In the genomic region with DNA sequence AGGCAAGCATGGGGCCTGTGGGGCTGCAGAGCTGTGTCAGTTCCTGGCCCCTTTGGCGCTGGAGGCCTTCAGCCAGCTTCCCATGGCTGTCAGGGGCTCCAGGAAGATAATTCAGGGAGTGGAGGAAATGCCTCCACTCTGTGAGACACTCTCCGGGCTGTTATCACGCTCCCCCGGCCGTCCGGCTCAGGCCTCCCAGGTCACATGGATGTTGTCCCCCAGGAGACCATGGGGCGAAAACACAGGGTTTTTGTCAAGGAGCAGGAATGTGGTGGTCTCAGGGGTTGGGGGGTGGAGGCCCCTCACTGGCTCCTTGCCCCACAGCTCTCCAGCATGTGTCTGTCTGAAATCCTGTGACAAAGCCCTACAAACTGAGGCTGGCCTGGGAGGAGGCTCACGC, we compare ENCODE assay signal across 23 mouse cellular contexts.
DNase-seq lines count a peak whose midpoint lies in the region; ATAC-seq and TF ChIP-seq lines count a peak whose summit lies in the region.
"Had no signal": no experiment of that assay in that cellular context is flagged by ENCODE, and none has a peak within 500 bp of the region (broad histone marks: within the 10 kb centered on the region; RNA-seq: fewer than 3 reads in every experiment).

No protein-coding gene starts in this region.

- peak overlapping the region; percentile 43 to 66; a peak in 3 of 4 replicates for H3K27ac ChIP-seq in heart, embryonic 14.5 days (replicated peaks in 1 of 2; ENCODE audit: control insufficient read depth in 1 of 2, insufficient read depth in 1 of 2, low read depth in 2 of 2, low read length in 2 of 2)
- H3K27ac ChIP-seq in heart, postnatal 0 days (ENCODE audit: low read depth): no peak overlapping the region
- no peak overlapping the region for H3K27ac ChIP-seq in forebrain, embryonic 15.5 days (replicated peaks)
- H3K27ac ChIP-seq: forebrain, embryonic 10.5 days; intestine, embryonic 15.5 days; liver, embryonic 15.5 days; lung, embryonic 15.5 days; neural tube, embryonic 12.5 days; stomach, embryonic 15.5 days had no signal

- TF ChIP-seq CTCF in heart, postnatal 0 days (IDR thresholded peaks at IDR 0.05; ENCODE audit: low read depth): no peak

- H3K9me3 ChIP-seq in heart, embryonic 14.5 days (ENCODE audit: control insufficient read depth, low read length): peaks cover 10% of the 10 kb centered on the region; the same call in 1 of the 2 replicates
- H3K9me3 ChIP-seq in heart, postnatal 0 days (replicated peaks; ENCODE audit: control insufficient read depth, low read length): no peaks in the 10 kb centered on the region; the same call in 1 of the 2 replicates
- H3K9me3 ChIP-seq in forebrain, embryonic 15.5 days: peaks cover 4% of the 10 kb centered on the region; the same call in 1 of the 2 replicates
- H3K9me3 ChIP-seq: forebrain, embryonic 10.5 days; intestine, embryonic 15.5 days; liver, embryonic 15.5 days; lung, embryonic 15.5 days; neural tube, embryonic 12.5 days; stomach, embryonic 15.5 days had no signal

- H3K36me3 ChIP-seq in heart, embryonic 14.5 days (ENCODE audit: control insufficient read depth, insufficient read depth, low read length): no peaks in the 10 kb centered on the region
- H3K36me3 ChIP-seq in heart, postnatal 0 days (replicated peaks; ENCODE audit: control insufficient read depth, insufficient read depth, low read length): no peaks in the 10 kb centered on the region
- no peaks in the 10 kb centered on the region for H3K36me3 ChIP-seq in forebrain, embryonic 15.5 days
- H3K36me3 ChIP-seq: forebrain, embryonic 10.5 days; intestine, embryonic 15.5 days; liver, embryonic 15.5 days; lung, embryonic 15.5 days; neural tube, embryonic 12.5 days; stomach, embryonic 15.5 days had no signal

- peaks cover 12 to 13% of the 10 kb centered on the region in 2 experiments for H3K4me1 ChIP-seq in heart, embryonic 14.5 days (ENCODE audit: control insufficient read depth in 2 of 2, insufficient read depth in 2 of 2, low read length in 2 of 2)
- H3K4me1 ChIP-seq in heart, postnatal 0 days (ENCODE audit: control insufficient read depth, insufficient read depth): peaks cover 6% of the 10 kb centered on the region; the same call in 1 of the 2 replicates
- no peaks in the 10 kb centered on the region for H3K4me1 ChIP-seq in forebrain, embryonic 15.5 days
- H3K4me1 ChIP-seq: intestine, embryonic 15.5 days; liver, embryonic 15.5 days; lung, embryonic 15.5 days; neural tube, embryonic 12.5 days; stomach, embryonic 15.5 days had no signal

- H3K4me3 ChIP-seq in heart, embryonic 14.5 days (ENCODE audit: control insufficient read depth in 1 of 2, insufficient read depth in 1 of 2, low read depth in 1 of 2, low read length in 2 of 2): no peak overlapping the region
- H3K4me3 ChIP-seq in heart, postnatal 0 days (ENCODE audit: low read depth, low read length): no peak overlapping the region
- H3K4me3 ChIP-seq in forebrain, embryonic 15.5 days: no peak overlapping the region
- H3K4me3 ChIP-seq: forebrain, embryonic 10.5 days; intestine, embryonic 15.5 days; liver, embryonic 15.5 days; lung, embryonic 15.5 days; neural tube, embryonic 12.5 days; stomach, embryonic 15.5 days had no signal

- H3K4me2 ChIP-seq in heart, embryonic 14.5 days (ENCODE audit: low read length): no peak overlapping the region
- no peak overlapping the region for H3K4me2 ChIP-seq in heart, postnatal 0 days (ENCODE audit: low read depth, low read length)
- no peak overlapping the region for H3K4me2 ChIP-seq in forebrain, embryonic 15.5 days (replicated peaks)
- H3K4me2 ChIP-seq: intestine, embryonic 15.5 days; liver, embryonic 15.5 days; lung, embryonic 15.5 days; neural tube, embryonic 12.5 days; stomach, embryonic 15.5 days had no signal

- H3K27me3 ChIP-seq in heart, embryonic 14.5 days (ENCODE audit: control insufficient read depth, insufficient read depth, low read length): no peaks in the 10 kb centered on the region
- H3K27me3 ChIP-seq in heart, postnatal 0 days (ENCODE audit: control insufficient read depth, insufficient read depth, low read length): no peaks in the 10 kb centered on the region
- H3K27me3 ChIP-seq in forebrain, embryonic 15.5 days: no peaks in the 10 kb centered on the region
- H3K27me3 ChIP-seq: intestine, embryonic 15.5 days; liver, embryonic 15.5 days; lung, embryonic 15.5 days; neural tube, embryonic 12.5 days; stomach, embryonic 15.5 days had no signal

- TF ChIP-seq EP300 in heart, postnatal 0 days (IDR thresholded peaks at IDR 0.05; ENCODE audit: low read depth): no peak

- WGBS in heart, embryonic 14.5 days: 16% methylated on average over 8 of the region's 8 CpGs
- 26% methylated on average over 8 of the region's 8 CpGs for WGBS in heart, postnatal 0 days
- 77% methylated on average over 8 of the region's 8 CpGs for WGBS in forebrain, embryonic 15.5 days

- ATAC-seq in heart, embryonic 14.5 days (ENCODE audit: insufficient number of reproducible peaks, insufficient read depth, low FRiP score, low read depth): peak; percentile 59
- peak; percentile 55; the same call in 1 of the 2 replicates for ATAC-seq in heart, postnatal 0 days (ENCODE audit: insufficient read depth, low read depth)
- no peak for ATAC-seq in forebrain, embryonic 15.5 days (replicated peaks)
- ATAC-seq: forebrain, postnatal 0 days; hindbrain, embryonic 16.5 days; intestine, embryonic 15.5 days had no signal

- no peak for DNase-seq in heart, postnatal 14 days
- peak; percentile 46 to 60 for DNase-seq in kidney, postnatal 4 days
- no peak for DNase-seq in kidney, adult 8-10 months
- peak; percentile 39 for DNase-seq in heart, postnatal 0 days (ENCODE audit: low spot score)
- no peak for DNase-seq in gastrocnemius, postnatal 10 days
- DNase-seq: adrenal gland, adult 2 months; cerebellum, adult 11 months; cerebellum, adult 9-11 months; forebrain, postnatal 0 days; gastrocnemius, postnatal 25 days; lung, postnatal 36 days; midbrain, embryonic 14.5 days; retina, postnatal 1 day; thymus, postnatal 25 days had no signal

- intact Hi-C loops in heart, postnatal 14 days (cut with DNase I): no loop called here

- H3K9ac ChIP-seq in heart, embryonic 14.5 days (ENCODE audit: low read length): no peak overlapping the region
- no peak overlapping the region for H3K9ac ChIP-seq in heart, postnatal 0 days (replicated peaks; ENCODE audit: low read depth, low read length)
- H3K9ac ChIP-seq in forebrain, embryonic 15.5 days (replicated peaks): no peak overlapping the region
- H3K9ac ChIP-seq: forebrain, postnatal 0 days; intestine, embryonic 15.5 days; liver, embryonic 15.5 days; lung, embryonic 15.5 days; neural tube, embryonic 12.5 days; stomach, embryonic 15.5 days had no signal

Comparison
In these comparisons a context has a peak if more than half of its experiments do, and no peak if none do; other contexts are left out.
1. H3K27ac ChIP-seq: peak in heart, embryonic 14.5 days (2 of 2); none in heart, postnatal 0 days (single experiment) and forebrain, embryonic 15.5 days (single experiment).
2. DNase-seq: peak in kidney, postnatal 4 days (2 of 2) and heart, postnatal 0 days (single experiment); none in heart, postnatal 14 days (0 of 2), kidney, adult 8-10 months (0 of 2) and gastrocnemius, postnatal 10 days (single experiment).